Mouse (Mus musculus): ENCODE data around the gene Ace. TPM values are rescaled to one million over a fixed set of nuclear protein-coding genes. Genes with fewer than 3 reads are reported as not detected.

Ace gene
- polyA plus RNA-seq (2017; shearing (Covaris generic)) = under 1 TPM; 0.30 to 0.34 TPM

DNA sequence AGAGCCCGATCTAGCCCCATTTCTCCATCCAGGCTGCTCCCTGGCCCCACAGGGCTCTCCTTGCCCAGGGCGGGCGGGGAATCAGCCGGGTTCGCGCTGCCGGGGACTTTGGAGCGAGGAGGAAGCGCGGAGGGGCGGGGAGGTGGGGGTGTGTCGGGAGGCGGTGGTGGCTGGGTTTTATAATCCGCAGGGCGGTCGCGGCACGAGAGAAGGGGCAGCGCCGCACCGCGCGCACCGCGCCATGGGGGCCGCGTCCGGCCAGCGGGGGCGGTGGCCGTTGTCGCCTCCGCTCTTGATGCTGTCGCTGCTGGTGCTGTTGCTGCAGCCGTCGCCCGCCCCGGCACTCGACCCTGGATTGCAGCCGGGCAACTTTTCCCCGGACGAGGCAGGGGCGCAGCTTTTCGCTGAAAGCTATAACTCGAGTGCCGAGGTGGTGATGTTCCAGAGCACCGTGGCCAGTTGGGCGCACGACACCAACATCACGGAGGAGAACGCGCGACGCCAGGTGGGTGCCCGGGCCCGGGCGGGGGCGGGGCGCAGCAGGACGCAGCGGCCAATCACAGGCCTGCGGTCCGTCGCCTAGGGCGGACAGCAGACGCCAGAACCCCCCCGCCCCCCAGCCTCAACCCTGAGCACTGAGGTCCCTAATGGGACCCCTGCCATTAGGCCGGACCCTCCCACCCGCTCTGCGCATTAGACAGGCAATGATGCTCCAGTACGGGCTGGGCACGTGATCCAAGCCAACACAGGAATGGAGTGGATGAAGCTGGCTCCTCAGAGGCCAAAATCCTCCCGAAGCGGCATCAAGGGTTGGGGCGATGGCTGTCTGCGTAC is at the start of gene Ace:
Ace (plus strand) TSS at position 205 of the 834 bp plus-strand sequence.

DNA sequence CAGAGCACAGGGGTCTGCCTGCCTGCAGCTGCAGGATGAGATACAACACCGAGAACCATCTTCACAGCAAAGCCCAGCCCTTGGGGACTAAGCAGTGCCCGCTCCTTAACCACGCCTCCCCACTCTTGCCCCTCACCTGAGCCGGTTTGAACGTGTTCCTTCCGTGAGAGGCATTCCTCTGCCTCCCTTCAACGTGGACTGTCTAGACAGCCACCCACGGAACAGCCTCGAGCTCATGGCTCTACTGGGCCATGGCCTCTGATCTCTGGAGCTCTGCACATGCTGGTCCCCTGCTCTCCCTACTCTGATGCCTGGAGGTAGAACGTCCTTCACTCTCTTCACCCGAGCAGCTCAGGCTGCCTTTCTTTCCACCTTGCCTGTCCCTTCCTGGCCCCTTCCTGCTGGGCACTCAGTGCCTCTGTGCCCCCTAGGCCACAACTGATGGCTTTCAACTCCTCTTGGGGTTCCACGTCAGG is 14.8 kb upstream of the Ace start, which contains the start of gene Cyb561:
Cyb561 (minus strand) TSS at position 426 of the 476 bp plus-strand sequence.

DNA sequence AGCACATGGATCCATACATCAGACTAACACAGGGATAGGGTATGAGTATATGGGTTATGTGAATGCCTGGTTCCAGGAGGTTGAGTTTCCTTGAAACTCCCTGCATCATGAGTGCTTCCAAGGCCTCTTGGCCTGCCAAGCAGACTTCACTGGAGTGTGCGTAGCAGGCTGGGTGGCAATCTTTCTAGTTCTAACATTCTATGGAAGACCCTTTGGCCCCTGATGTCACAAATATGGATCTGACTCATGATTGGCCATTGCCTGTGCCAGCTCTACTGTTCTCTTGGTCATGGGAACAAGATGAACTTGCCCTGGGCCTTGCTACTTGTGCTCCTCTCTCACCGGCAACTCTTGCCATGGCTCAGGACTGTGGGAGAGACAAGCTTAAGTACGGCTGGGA is 26.6 kb downstream of the Ace start, which contains the start of gene Ace3:
Ace3 (plus strand) TSS at position 301 of the 400 bp plus-strand sequence.

DNA sequence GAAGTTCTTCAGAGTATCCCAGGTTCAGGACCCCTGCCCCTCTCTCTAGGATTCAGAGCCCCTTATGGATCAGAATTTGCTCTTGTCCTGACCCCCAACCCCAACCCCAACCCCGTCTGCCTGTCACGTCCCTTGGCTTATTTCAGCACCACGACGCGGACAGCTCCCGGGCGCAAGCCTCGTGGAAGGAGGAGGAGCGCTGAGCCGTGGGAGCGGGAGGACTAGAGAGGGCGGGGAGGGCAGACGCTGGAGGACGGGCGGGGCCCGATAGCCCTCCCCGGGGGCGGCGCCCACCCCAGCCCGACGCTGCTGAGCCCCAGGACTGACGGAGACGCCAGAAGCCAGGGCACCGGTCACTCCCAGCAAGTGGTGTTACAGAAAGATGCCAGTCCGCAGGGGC is 40.1 kb downstream of the Ace start, which contains the start of gene Kcnh6:
Kcnh6 (plus strand) TSS at position 304 of the 400 bp plus-strand sequence.

DNA sequence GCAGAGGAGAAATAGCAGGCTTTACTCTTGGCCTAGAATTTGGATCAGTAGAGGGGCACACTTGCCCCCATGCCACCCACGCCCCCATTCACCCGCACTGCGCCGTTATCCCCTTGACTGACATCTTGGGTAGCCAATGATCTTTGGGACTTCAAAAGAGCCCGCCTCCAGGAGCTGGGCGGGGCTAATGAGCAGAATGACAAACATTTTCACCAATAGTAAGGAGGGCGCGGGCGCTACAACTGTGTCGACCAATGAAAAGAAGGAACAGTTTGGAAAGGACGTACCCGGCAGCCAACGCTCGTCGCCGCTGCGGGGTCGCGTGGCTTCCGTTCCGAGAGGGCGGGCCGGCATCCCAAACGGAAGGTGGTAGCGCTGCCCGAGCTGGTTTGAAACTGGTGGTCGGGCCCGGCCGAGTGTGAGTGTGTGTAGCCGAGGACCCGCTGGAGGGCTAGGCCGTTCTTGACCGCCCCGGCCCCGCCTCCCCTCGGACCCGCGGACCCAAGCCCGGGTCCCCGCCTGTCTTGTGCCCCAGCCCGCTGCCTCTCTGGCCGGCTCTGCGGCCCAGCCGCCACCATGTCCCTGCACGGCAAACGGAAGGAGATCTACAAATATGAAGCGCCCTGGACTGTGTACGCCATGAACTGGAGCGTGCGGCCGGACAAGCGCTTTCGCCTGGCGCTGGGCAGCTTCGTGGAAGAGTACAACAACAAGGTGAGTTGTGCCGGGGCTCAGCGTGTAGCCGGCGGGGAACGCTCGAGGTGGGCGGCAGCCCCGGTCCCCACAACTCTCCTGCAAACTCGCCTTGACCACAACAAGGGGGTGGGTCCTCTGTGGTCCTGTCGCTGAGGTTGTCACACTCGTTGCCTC is 69.0 kb downstream of the Ace start, which contains the start of gene Dcaf7:
Dcaf7 (plus strand) TSS at position 325 of the 870 bp plus-strand sequence.

Other genes starting within 250 kb of the Ace start
- 1 to 10 TPM in 1 of 2 experiments, under 1 TPM in 1; 0.65 to 1.6 TPM for gene Cyb561, start 14.6 kb upstream of the Ace start, polyA plus RNA-seq (2017; shearing (Covaris generic))
- gene Ace3, start 26.7 kb downstream of the Ace start, polyA plus RNA-seq (2017; shearing (Covaris generic)) = under 1 TPM in 1 of 2 experiments, not detected in 1; 0.07 TPM
- under 1 TPM; 0.05 TPM for gene Kcnh6, start 40.2 kb downstream of the Ace start, polyA plus RNA-seq (2017; shearing (Covaris generic))
- gene Dcaf7, start 68.9 kb downstream of the Ace start, polyA plus RNA-seq (2017; shearing (Covaris generic)) = 10 to 100 TPM; 51.8 to 78.4 TPM
- 10 to 100 TPM; 14.3 to 15.8 TPM for gene Taco1, start 98.1 kb downstream of the Ace start, polyA plus RNA-seq (2017; shearing (Covaris generic))
- gene Map3k3, start 116.7 kb downstream of the Ace start, polyA plus RNA-seq (2017; shearing (Covaris generic)) = 10 to 100 TPM; 51.2 to 76.6 TPM
- 1 to 10 TPM; 1.3 to 2.4 TPM for gene Gm10840, start 192.9 kb downstream of the Ace start, polyA plus RNA-seq (2017; shearing (Covaris generic))
- 1,000 to 10,000 TPM; 1,468 to 2,043 TPM for gene Limd2, start 192.9 kb downstream of the Ace start, polyA plus RNA-seq (2017; shearing (Covaris generic))
- gene Strada, start 234.2 kb downstream of the Ace start, polyA plus RNA-seq (2017; shearing (Covaris generic)) = 10 to 100 TPM; 25.7 to 29.6 TPM
- 10 to 100 TPM; 92.0 to 94.0 TPM for gene Ccdc47, start 248.4 kb downstream of the Ace start, polyA plus RNA-seq (2017; shearing (Covaris generic))
- 10 to 100 TPM; 68.5 to 81.4 TPM for gene Ddx42, start 249.0 kb downstream of the Ace start, polyA plus RNA-seq (2017; shearing (Covaris generic))

Measured in activated CD4-positive, CD25-positive, alpha-beta regulatory T cell (primary cell).